Mouse (Mus musculus) urinary bladder, postnatal 14 days (tissue): ENCODE results near the gene Ap2a2.
A peak's percentile ranks its signal among the peaks of the same experiment; 100 is the strongest.
"Not testable (repeated sequence)": the region's sequence is repeated elsewhere in the genome, so short reads cannot be mapped to it uniquely, and the experiment has no call there.

ENCODE experiments used
- DNase-seq: peaks from one replicate; pipeline ENCODE4 v3.0.0; 2021; ENCODE audit warnings: low spot score

Ap2a2 gene

DNA sequence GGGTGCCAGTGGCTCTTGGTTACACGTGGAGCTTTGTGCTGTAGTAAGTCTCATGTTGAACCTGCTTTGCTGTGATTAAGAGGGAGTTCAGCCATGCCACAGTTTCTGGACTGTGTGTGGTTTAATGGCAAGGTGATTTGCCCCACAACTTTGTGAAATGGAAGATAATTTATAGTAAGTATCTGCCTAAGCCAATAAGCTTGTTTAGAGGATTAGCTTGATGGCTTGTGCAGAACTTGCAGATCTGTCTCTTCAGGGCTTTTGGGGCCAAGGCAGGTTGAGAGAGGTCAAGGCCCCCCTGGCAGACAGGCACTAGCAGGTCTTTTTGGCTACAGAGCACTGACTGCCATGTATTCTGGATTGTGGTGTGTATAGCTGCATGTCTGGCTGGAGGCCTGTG is 35.0 kb downstream of the Ap2a2 start:
- DNase-seq = no peak

DNA sequence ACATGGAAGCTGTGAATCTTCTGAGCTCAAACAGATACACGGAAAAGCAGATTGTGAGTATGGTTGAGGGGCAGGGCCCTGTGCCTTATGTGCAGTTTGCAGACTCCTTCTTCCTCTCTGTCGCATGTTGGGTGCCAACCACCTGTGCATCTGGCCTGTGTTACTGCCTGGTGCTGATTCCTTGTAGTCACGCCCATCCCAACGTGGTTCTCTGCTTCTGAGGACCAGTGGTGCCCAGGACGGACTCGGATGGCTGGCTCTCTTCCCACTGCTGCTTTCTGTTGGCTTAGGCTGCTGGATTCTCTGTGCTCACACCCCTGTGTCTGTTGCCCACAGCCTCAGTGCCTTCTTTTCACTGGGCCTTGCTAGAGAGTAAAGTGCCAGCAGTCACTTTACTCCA is 35.6 kb downstream of the Ap2a2 start:
- no peak for DNase-seq

DNA sequence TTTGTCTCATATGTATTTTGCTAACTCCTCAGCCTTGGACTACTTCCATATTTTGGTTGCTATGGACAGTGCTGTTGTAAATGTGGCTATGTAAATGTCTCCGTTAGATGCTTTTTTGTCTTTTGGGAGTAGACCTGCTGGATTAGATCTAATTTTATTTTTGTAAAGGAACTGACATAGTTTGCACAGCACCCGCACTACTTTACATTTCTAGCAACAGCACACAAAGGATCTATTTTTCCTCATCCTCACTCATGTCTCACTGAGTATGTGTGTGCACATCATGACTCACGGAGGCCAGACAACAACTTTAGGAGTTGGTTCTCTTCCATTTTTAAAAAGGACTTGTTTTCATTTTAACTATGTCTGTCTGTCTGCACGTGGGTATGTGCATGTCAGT is 45.7 kb downstream of the Ap2a2 start:
- no peak for DNase-seq

DNA sequence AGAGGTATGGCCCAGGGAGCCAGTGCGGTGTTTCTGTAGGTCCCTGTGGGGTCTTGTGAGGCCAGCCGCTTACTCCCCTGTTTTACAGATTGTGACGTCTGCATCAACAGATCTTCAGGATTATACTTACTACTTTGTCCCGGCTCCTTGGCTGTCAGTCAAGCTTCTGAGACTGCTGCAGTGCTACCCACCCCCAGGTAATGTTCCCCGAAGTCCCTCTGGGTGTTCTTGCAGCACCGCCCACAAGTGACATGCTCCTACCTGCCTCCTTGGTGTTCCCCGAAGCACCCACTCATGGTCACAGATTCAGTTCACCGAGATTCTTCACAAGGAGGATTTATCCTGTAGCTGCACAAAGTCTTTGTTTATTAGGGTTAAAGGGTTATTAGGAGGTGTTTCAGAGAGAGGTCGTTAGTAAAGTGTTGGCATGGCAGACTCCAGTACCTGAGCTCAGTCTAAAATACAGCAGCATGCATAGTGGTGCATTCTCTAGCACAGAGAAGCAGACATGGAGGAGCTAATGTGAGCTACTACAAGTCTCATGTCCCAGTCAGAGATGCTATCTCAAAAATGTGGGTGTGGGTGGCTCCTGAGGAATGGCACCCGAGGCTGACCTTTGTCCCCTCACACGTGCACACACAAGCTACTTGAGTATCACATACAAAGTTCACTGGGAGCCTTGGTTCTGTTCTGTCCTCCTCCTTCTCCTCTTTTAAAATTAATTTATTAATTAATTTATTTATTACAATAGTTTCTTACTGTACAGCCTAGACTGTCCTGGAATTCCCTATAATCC is 47.9 kb downstream of the Ap2a2 start:
- DNase-seq = peak; percentile 38

DNA sequence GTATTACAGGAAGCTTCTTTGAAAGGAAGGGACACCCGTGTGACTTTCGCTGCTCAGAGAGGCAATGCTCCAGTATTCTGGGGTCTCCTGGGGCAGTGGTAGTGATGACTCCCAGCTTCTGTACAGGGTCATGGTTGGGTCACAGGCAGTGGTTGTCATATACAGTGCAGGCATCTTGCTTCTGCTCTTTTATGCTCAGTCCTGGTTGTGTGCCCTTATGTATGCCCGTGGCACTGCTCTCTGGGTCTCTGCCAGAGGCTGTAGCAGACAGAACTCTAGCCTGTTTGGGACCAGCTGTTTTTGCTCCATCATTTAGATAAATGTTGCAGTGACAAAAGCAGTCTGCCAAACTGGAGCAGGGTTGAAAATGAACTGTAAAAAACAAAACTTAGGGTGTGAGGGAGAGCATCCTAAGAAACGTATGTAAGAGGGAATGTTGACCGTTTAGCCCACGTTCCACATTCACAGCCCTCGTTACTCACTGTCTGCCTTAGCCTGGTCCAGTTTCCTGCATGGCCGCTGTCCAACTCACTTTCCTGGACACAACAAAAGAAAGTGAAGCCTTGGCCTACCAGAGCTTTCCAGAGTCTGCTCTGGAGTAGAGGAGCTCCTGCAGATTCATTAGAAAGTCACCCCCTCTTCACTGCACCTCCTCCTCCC is 49.9 kb downstream of the Ap2a2 start:
- DNase-seq = peak; percentile 46

DNA sequence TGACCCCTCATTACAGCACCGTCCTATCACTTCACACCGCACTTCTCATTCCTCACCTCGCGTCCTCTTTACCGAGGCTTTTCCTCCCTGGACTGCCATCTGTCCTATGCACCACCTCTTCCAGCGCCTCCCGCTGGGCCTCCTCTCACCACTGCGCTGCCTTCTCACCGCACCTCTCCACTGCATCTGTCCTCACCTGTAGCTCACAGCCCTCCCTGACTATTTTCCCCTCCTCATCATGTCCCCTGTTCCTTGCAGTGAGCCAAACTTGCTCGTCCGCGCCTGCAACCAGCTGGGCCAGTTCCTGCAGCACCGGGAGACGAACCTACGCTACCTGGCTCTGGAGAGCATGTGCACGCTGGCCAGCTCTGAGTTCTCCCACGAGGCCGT is 50.4 kb downstream of the Ap2a2 start:
- no peak for DNase-seq

DNA sequence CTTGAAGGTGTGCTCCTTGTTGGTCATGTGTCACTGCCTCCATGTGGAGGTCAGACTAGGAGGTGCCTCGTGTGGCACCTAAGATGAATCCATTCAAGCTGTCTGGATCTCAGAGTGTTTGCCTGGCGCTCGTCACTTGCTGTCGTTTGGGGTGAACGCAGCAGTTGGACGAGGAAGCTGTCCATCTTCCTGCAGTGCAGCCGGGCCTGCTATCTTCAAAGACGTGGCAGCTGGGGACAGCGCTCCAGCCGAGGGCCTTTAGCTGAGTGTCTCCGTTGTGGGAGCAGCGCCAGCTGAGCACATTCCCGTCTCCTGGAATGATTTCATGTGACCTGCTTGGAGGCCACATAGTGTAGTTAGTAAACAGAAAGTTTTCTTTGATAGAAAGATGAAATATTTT is 50.8 kb downstream of the Ap2a2 start:
- peak; percentile 32 for DNase-seq

DNA sequence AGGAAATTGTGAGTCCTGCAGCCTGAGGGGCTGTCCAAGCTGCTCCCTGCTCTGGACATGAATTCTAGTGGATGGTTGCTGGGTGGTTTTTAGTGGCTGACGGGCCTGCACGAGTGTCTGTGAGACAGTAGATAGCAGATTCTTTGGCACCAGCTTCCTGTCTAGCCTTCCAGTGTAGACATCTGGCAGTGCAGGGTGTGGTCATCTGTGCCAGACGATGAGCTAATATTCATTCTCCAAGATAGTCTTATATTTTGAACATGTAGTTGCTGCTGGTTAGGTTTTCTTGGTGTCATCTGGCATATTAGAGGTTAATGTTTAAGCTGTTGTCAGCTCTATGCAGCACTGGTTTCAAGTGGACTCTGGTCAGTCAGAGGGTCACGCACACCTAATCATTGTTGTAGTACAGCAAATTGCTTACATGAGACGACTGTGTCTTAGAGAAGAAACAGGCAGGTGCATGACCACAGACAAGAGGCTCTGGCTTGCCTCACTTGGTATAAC is 52.4 kb downstream of the Ap2a2 start:
- no peak for DNase-seq

DNA sequence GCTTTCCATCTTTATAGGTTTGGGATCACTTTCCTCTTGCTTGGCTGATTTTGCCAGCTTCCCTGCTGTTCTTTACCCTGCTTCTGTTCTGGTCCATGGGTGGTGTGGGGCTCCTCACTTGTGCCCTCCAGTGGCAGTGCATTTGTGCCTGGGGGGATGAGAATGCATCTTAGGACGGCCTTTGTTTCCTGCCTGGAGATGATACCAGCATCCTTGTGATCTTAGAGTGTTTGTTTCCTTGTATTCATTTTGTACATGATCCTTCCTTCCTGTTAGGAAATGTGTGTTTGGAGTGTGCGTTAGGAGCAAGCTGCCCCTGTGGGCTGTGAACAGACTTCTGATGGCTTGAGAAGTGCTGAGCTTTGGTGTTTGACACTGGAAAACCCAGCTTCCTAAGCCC is 62.2 kb downstream of the Ap2a2 start:
- no peak for DNase-seq

DNA sequence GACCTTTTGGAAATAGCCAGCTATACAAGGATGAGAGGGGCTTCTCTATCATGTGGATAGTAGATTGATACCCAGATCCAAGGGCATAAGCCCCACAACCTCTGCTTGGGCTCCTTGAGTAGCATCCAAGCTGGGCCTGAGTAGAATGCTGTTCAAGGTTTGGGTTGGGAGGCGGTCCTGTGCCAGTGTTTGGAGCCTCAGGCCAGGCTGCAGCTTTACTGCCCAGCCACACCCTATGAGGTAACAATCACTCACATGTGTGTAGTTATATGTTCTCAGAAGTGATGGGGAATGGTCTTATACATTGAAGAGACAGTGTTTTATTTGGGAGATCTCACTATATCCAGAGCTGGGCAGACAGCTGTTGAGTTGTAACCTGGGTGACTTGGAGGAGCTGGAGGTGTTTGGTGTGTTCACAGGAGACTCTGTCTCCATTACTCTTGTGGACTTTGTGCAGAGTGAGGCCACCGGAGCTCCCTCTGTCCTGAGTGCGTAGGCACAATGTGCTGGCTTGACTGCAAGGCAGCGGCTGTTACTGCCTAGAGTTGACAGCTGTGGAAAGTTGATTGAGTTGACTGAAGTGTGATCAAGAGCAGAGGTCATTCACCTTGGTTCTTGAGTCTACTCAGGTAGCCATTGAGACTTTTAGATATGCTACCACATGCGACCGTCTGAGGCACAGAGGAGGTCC is 63.3 kb downstream of the Ap2a2 start:
- no peak for DNase-seq

DNA sequence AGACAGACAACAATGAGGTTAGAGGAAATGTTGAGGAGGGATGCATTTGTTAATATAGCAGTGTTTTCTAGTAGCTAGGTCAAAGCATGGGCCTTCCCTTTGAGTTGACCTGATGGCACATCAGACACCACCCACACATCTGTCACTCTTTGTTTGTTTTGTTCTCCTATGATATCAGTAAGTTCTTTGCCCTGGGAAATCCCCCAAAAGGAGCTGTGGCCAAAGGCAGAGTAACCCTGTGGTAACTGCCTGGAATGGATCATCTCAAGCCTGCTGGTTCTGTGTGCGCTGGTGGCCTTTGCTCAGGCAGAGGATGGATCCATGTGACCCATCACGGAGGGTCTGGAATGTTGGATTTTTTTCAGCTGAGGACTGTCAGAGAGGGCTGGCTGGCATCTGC is 66.0 kb downstream of the Ap2a2 start:
- no peak for DNase-seq

DNA sequence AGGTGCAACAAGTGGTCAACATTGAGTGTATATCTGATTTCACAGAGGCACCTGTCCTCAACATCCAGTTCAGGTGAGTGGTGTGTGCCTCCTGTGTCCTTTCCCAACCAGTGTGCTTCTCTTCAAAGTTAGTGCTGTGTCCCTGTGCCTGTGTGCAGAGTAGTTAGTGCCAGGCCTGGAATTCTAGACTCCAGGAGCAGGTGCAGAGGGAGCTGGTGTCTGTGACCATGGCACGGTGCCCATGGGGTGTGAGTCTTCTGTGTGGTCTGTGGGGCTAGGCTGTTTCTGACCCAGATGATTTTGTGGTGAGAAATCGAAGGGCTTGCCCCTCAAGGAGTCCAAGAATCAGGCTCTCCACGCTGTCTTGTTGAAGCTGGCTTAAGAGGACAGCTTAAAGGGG is 67.3 kb downstream of the Ap2a2 start:
- no peak for DNase-seq

DNA sequence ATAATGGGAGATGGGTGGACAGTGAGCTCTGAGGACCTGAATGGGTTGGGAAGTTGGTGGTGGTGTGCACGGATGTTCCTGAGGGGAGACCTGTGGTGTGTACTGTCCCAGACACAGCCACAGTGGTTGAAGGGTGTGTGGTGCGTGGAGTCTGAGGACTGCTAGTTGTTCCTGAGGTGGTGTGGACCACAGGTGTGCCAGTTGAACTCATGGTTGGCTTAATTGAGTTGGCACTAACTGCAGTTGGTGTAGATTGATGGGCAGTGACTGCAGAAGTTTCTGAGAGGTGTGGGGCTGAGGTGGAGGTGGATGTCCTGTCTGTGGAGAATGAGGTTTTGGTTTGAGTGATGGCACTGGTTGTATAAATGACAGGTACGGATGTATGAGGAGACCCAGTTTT is 76.1 kb downstream of the Ap2a2 start:
- DNase-seq = not testable (repeated sequence)

DNA sequence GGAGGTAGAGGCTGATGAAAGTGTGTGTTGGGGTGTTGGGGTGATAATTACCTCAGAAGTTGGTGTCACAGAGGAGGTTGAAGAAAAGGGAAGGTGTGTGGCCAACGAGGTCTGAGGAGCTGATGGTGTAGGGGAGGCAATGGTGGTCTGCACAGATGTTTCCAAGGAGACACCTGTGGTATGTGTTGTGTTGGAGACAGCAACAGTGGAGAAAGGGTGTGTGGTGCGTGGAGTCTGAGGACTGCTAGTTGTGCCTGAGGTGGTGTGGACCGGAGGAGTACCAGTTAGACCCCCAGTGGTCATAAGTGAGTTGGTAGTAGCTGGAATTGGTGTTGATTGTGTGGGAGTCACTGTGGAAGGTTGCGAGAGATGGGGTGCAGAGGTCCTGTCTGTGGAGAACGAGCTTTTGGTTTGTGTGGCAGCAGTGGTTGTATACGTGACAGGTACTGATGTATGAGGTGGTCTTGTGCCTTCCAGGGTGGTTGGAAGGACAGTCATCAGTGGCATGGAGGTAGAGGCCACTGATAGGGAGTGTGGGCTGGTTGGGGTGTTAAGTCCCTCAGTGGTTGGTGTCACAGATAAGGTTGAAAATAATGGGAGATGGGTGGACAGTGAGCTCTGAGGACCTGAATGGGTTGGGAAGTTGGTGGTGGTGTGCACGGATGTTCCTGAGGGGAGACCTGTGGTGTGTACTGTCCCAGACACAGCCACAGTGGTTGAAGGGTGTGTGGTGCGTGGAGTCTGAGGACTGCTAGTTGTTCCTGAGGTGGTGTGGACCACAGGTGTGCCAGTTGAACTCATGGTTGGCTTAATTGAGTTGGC is 76.8 kb downstream of the Ap2a2 start:
- DNase-seq = not testable (repeated sequence)

DNA sequence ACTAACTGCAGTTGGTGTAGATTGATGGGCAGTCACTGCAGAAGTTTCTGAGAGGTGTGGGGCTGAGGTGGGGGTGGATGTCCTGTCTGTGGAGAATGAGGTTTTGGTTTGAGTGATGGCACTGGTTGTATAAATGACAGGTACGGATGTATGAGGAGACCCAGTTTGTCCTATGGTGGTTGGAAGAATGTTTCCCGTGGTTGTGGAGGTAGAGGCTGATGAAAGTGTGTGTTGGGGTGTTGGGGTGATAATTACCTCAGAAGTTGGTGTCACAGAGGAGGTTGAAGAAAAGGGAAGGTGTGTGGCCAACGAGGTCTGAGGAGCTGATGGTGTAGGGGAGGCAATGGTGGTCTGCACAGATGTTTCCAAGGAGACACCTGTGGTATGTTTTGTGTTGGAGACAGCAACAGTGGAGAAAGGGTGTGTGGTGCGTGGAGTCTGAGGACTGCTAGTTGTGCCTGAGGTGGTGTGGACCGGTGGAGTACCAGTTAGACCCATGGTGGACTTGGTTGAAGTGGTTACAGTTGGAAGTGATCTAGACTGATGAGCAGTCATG is 77.4 kb downstream of the Ap2a2 start:
- DNase-seq = not testable (repeated sequence)

DNA sequence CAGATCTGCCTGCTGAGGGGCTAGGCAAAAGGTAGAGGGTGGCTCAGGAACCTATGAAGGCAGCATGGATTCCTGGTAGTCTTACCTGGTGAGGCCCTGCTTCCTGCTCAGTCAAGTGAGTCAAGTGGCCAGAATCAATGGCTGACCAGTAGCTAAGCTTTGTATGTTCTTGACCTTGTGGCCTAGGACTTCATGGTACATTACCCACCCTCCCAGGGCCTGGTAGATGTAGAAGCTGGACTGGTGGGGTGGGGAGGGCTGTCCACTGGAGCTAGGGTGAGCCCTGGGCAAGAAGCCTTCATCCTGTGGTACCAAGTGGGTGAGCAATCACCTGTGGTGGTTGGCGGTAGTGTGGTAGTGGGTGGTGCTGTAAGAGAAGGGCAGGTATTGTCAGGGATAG is 80.4 kb downstream of the Ap2a2 start:
- no peak for DNase-seq

DNA sequence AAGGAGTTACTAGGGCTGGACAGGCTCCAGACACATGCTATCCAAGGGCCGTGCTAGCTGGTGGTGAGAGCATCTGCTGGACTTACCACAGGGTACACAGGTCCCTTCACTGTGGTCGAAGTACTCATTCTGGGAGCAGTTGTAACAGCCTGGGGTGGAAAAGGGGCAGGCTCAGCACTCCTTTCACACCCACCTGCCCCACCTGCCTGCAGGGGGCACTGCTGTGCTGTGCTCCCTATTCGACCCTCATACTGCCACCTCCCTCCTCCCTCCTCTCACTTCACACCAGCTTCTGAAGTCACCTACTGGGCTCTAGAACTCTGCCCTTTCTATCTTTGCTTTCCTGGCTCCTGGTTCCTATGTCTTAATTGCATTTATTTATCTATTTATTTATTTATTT is 81.2 kb downstream of the Ap2a2 start:
- no peak for DNase-seq

DNA sequence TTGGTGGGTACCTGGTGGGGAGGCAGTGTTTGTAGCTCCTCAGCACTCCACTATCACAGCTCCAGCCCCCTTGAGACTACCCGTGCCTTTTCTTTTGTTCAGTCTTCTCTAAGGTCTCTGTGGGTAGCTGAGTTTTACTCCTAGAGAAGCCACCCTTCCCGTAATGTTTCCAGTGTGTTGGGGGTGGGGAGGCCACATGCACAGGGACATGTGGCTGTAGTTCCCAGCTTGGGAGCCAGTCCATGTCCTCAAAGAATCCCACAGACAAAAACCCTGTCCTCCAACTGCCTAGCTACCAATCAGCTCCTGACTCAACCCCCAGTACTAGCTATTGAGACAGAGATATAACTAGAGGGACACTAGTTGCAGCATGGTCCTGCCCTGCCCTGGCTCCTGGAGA is 85.1 kb downstream of the Ap2a2 start:
- no peak for DNase-seq

DNA sequence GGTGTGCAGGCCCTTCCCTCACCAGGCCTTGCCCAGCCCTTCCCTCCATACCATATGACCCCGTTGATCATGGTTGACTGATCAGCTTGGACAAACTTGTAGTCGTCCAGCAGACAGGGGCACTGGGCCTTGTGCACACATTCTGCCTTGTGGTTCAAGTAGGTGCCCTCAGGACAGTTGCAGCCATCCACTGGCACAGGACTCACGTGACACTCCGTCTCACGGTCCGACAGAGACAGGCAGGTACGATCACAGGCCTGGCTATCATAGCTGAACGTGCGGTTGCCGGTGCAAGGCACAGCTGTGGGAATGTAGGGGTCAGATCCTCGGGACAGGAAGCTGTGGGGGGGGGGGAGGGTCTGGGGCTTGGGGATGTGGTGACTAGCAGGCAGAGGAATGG is 85.8 kb downstream of the Ap2a2 start:
- DNase-seq = no peak

DNA sequence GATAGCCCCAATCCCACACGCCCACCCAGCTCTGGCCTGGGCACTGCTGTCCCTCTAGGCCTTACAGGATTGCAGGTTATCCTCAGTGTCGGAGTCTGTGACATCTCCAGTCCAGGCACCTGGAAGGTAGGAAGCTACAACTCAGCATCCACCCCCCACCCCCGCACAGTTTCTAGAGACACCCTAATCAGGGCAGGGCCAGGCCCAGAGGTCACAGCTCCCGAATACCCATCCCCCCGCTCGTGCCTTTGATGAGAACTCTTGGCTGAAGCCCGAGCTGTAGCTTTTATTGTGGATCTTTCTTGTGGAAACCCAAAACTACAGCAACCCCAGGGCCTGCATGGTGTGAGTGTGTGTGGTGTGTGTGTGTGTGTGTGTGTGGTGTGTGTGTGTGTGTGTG is 90.2 kb downstream of the Ap2a2 start:
- DNase-seq = no peak

DNA sequence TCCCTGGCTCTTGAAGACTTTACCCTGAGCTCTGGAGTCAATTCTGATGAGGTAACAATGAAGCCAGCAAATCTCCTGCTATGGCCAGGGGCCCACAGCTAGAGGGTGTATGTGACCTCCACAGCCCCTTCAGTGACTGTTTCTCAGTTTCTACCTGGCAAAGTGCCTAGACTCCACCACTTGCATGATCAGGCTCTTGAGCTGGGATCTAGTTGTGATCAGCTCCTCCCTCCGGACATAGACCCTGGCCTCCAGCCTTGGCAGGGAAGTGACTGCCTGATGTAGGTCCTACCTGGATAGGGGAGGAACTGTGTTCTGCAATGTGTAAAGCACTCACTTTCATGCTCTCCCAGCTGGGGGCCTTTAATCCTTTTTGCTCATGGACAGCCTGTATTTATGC is 98.4 kb downstream of the Ap2a2 start:
- DNase-seq = no peak

DNA sequence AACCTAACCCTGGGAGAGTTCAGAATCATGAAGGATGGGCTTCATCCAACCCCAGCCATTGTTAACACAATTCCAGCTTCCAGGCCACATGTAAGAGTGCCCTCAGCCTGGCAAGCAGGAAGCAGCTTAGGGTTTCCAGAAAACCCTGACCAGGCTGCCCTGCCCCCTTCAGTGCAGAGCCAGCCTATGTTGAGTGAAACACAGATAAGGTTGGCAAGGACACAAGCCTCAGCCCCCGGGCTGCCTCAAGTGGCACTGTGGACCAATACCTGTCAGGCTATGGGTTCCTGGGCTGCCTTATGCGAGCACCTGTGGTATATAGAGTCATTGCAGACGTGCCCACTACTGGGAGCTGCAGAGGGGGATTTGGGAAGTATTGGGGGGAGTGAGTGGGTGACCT is 99.5 kb downstream of the Ap2a2 start:
- DNase-seq = no peak
